Mouse (Mus musculus): ENCODE results near the gene Tomt.

The Tomt gene

GRCm38 (mm10) chr7:101857094-101857493 is 49.1 kb downstream of the Tomt start, which contains the start of gene Folr2:
Gene Folr2 (minus strand): TSS chr7:101857194.
- DNase-seq (ENCODE audit: low spot score) = no peak

GRCm38 (mm10) chr7:101853816-101854215 is 52.3 kb downstream of the Tomt start:
- DNase-seq (ENCODE audit: low spot score) = no peak

DNA sequence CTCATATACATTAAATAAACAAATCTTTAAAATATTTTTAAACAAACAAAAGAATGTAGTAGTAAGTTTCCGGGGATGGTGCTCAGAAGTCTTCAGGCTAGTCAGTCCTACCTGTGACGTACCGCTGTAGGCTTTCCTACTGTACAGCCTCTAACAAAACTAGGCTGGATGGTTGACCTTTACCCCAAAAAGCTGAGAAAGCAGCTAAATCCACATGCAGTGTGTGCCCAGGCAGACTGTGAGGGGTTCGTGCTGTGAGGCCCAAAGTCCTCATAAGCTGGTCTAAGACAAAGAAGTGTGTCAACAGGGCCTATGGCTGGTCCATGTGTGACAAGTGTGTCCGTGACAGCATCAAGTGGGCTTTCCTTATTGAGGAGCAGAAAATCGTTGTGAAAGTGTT is 53.3 kb downstream of the Tomt start:
- no peak for DNase-seq (ENCODE audit: low spot score)

DNA sequence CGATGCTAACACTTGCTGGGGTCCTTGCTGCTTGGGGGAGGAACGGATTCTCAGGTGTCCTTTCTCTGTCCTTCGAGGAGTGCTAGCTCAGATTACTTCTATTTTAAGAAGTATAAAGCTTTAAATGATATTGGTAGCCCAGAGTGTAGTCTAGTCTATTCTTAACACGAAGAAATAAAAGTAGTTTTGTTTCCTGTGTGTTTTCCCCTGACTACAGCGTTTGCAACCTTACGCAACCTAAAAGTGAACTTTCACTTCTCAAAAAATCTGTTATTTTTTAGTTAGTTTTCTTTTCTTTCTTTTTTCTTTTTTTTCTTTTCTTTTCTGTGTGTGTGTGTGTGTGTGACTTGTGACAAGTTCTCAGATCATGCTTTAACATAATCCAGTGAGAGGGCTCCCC is 54.5 kb downstream of the Tomt start:
- DNase-seq (ENCODE audit: low spot score) = no peak

Measured in MN1 (cell line).